ENCODE assay signal across 10 mouse cellular contexts in genomic region chr4:114648532-114649074, GRCm38 (mm10).
A peak's percentile ranks its signal among the peaks of the same experiment; 100 is the strongest.
DNase-seq lines count a peak whose midpoint lies in the region; ATAC-seq and TF ChIP-seq lines count a peak whose summit lies in the region.
"Had no signal": no experiment of that assay in that cellular context is flagged by ENCODE, and none has a peak within 500 bp of the region (broad histone marks: within the 10 kb centered on the region; RNA-seq: fewer than 3 reads in every experiment).

No protein-coding gene starts in this region.

- peaks cover 52% of the 10 kb centered on the region for H3K27me3 ChIP-seq in kidney, embryonic 15.5 days
- peaks cover 15% of the 10 kb centered on the region for H3K27me3 ChIP-seq in forebrain, embryonic 11.5 days (ENCODE audit: control insufficient read depth, insufficient read depth, low read length)
- peaks cover 7% of the 10 kb centered on the region; the same call in 1 of the 2 replicates for H3K27me3 ChIP-seq in liver, embryonic 11.5 days (replicated peaks; ENCODE audit: control insufficient read depth, insufficient read depth, low read length)
- no peaks in the 10 kb centered on the region for H3K27me3 ChIP-seq in cerebellum, adult 2 months (ENCODE audit: control insufficient read depth, insufficient read depth, low read length)

- no peaks in the 10 kb centered on the region for H3K9me3 ChIP-seq in kidney, embryonic 15.5 days (replicated peaks)
- H3K9me3 ChIP-seq in forebrain, embryonic 11.5 days (ENCODE audit: control insufficient read depth, low read length) = no peaks in the 10 kb centered on the region
- no peaks in the 10 kb centered on the region for H3K9me3 ChIP-seq in liver, embryonic 11.5 days (ENCODE audit: control insufficient read depth, low read length)

- H3K9ac ChIP-seq in kidney, embryonic 15.5 days = no peak overlapping the region
- no peak overlapping the region; the same call in 1 of the 2 replicates for H3K9ac ChIP-seq in forebrain, embryonic 11.5 days (ENCODE audit: low read length)
- H3K9ac ChIP-seq in liver, embryonic 11.5 days (ENCODE audit: low read depth, low read length) = no peak overlapping the region
- H3K9ac ChIP-seq: liver, embryonic 14.5 days had no signal

- peaks cover 51% of the 10 kb centered on the region for H3K4me1 ChIP-seq in kidney, embryonic 15.5 days
- H3K4me1 ChIP-seq in forebrain, embryonic 11.5 days (replicated peaks; ENCODE audit: control insufficient read depth, insufficient read depth, low read length) = no peaks in the 10 kb centered on the region
- H3K4me1 ChIP-seq in liver, embryonic 11.5 days (replicated peaks; ENCODE audit: control insufficient read depth, insufficient read depth, low read length) = no peaks in the 10 kb centered on the region
- peaks cover 5% of the 10 kb centered on the region for H3K4me1 ChIP-seq in cerebellum, adult 2 months (ENCODE audit: control insufficient read depth, insufficient read depth, low read length)

- no peak for TF ChIP-seq POLR2A in cerebellum, adult 2 months (IDR thresholded peaks at IDR 0.05; ENCODE audit: borderline replicate concordance, insufficient read depth, low read length)

- 18% methylated on average over 28 of the region's 28 CpGs for WGBS in kidney, embryonic 15.5 days
- 9% methylated on average over 28 of the region's 28 CpGs for WGBS in forebrain, embryonic 11.5 days
- 35% methylated on average over 28 of the region's 28 CpGs for WGBS in liver, embryonic 11.5 days
- WGBS in cerebellum, adult 2 months = 42% methylated on average over 28 of the region's 28 CpGs

- no peak for DNase-seq in kidney, postnatal 10 days
- DNase-seq in forebrain, embryonic 11.5 days (ENCODE audit: low spot score) = peak; percentile 73
- DNase-seq in liver, embryonic 11.5 days (ENCODE audit: low spot score) = no peak
- peak; percentile 61 for DNase-seq in retina, postnatal 1 day
- DNase-seq in cerebellum, adult 2 months = no peak
- no peak for DNase-seq in left cerebral cortex, adult 18-20 months (ENCODE audit: low spot score in 2 of 2)
- DNase-seq in frontal cortex, postnatal 25 days (ENCODE audit: low spot score in 2 of 2) = no peak

- no peak overlapping the region for H3K4me3 ChIP-seq in kidney, embryonic 15.5 days (replicated peaks)
- no peak overlapping the region for H3K4me3 ChIP-seq in forebrain, embryonic 11.5 days (ENCODE audit: low read depth, low read length)
- no peak overlapping the region for H3K4me3 ChIP-seq in liver, embryonic 11.5 days (ENCODE audit: low read depth, low read length)
- no peak overlapping the region for H3K4me3 ChIP-seq in cerebellum, adult 2 months (replicated peaks; ENCODE audit: insufficient read depth, low read depth, low read length)

- peak overlapping the region; percentile 34; the same call in 1 of the 2 replicates for H3K4me2 ChIP-seq in kidney, embryonic 15.5 days
- H3K4me2 ChIP-seq in forebrain, embryonic 11.5 days (ENCODE audit: low read depth, low read length, severe bottlenecking) = no peak overlapping the region
- peak overlapping the region; percentile 24; the same call in 1 of the 2 replicates for H3K4me2 ChIP-seq in liver, embryonic 11.5 days

- no peak for TF ChIP-seq CTCF in cerebellum, adult 2 months (IDR thresholded peaks at IDR 0.05; ENCODE audit: borderline replicate concordance, insufficient read depth, low read depth, low read length)

- ATAC-seq in kidney, embryonic 15.5 days (replicated peaks; ENCODE audit: low FRiP score) = peak; percentile 13; the same call in 1 of the 2 replicates
- ATAC-seq in forebrain, embryonic 11.5 days (replicated peaks; ENCODE audit: low FRiP score) = no peak; the same call in none of the 2 replicates
- peak; percentile 69 for ATAC-seq in liver, embryonic 11.5 days (replicated peaks; ENCODE audit: low FRiP score)

- H3K36me3 ChIP-seq in kidney, embryonic 15.5 days = no peaks in the 10 kb centered on the region
- H3K36me3 ChIP-seq in forebrain, embryonic 11.5 days (ENCODE audit: control insufficient read depth, insufficient read depth, low read length) = no peaks in the 10 kb centered on the region
- no peaks in the 10 kb centered on the region for H3K36me3 ChIP-seq in liver, embryonic 11.5 days (ENCODE audit: control insufficient read depth, insufficient read depth, low read length)
- H3K36me3 ChIP-seq: G1E had no signal

- no peak overlapping the region for H3K27ac ChIP-seq in kidney, embryonic 15.5 days
- H3K27ac ChIP-seq in forebrain, embryonic 11.5 days (ENCODE audit: low read depth, low read length) = no peak overlapping the region
- H3K27ac ChIP-seq in liver, embryonic 11.5 days (ENCODE audit: low read depth, low read length) = no peak overlapping the region
- H3K27ac ChIP-seq in cerebellum, adult 2 months (ENCODE audit: insufficient read depth, low read length) = no peak overlapping the region
- H3K27ac ChIP-seq: liver, embryonic 14.5 days had no signal

Comparison
In these comparisons a context has a peak if more than half of its experiments do, and no peak if none do; other contexts are left out.
1. DNase-seq: peak in forebrain, embryonic 11.5 days (single experiment) and retina, postnatal 1 day (single experiment); none in kidney, postnatal 10 days (single experiment), liver, embryonic 11.5 days (single experiment), cerebellum, adult 2 months (0 of 2), left cerebral cortex, adult 18-20 months (0 of 2) and frontal cortex, postnatal 25 days (0 of 2).